Mouse (Mus musculus) layer of hippocampus, postnatal 14 days (tissue): ENCODE measurements around the gene Arid1b. TPM values are rescaled to one million over a fixed set of nuclear protein-coding genes. Genes with fewer than 3 reads are reported as not detected.
A peak's percentile ranks its signal among the peaks of the same experiment; 100 is the strongest.
"Not testable (repeated sequence)": the region's sequence is repeated elsewhere in the genome, so short reads cannot be mapped to it uniquely, and the experiment has no call there.

Experiments
- DNase-seq, 2 experiments: peaks; one replicate each; pipeline ENCODE4 v3.0.0; 2021 to 2022; ENCODE audit warnings: low spot score in 2 of 2, mixed read lengths in 1 of 2
- total RNA-seq, 2 experiments: library from RNA; stranded (reverse); gene quantifications; 2 replicates each; pipeline ENCODE4 v1.2.3; 2021

Arid1b gene
- total RNA-seq, 2 experiments from 2014 or later: 83.5 to 95.2 TPM

DNA sequence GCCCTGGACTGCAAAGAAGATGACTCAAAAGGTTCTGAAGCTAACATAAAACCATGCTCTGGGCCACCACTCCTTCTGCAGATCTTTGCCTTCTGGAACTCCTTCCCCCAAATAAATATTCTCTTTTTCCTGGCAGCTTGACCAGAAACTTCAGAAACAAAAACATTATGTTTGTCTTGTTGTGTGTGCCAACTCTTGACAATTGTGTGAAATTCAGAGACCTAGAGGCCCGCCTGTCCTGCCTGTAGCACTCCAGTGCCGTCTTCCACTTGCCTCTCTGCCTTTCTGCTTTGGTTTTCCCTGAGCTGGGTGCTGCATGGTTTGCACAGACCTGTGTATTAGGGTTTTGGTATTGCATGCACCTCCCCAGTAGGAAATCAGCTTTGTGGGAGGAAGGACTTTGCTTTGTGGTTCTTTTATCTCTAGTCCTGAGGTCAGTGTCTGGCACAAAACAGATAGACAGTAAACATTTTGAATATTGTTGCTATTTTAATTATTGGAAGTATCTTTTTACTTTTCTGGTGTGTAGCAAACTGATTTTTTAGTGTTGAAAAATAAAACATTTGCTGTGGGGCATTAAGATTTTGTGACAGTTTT, 114.5 kb downstream of the Arid1b start:
- DNase-seq: no peak

GRCm38 (mm10) chr17:5109343-5109742, 115.2 kb downstream of the Arid1b start:
- no peak for DNase-seq

DNA sequence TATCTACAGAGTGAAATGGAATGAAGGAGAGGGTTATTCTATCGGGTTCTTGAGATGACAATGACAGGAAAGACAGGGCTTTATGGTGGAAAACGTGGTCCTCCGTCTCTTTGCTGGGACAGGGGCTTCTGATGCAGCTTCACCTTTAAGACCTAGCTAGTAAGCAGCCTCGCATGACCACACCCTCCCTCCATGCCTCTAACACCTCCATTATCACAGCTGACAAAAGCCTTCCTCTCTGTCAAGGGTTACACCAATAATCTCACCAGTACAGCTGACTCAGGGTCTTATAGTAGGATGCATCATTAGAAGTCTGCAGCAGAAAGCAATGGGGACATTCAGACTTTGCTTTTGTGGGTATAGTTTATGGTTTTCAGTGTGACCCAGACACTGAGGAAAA, 116.0 kb downstream of the Arid1b start:
- DNase-seq: no peak

DNA sequence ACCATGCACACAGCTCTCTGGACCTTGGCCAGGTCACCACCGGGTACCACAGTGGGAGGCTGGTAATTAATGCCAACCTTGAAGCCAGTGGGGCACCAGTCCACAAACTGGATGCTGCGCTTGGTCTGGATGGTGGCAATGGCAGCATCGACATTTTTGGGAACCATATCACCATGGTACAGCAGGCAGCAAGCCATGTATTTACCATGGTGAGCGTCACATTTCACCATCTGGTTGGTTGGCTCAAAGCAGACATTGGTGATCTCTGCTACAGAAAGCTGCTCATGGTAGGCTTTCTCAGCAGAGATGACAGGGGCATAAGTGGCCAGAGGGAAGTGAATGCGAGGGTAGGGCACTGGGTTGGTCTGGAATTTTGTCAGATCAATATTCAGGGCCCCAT, 116.8 kb downstream of the Arid1b start:
- DNase-seq: not testable (repeated sequence)

- no peak for DNase-seq
Measured at GRCm38 (mm10) chr17:5112116-5112515, 118.0 kb downstream of the Arid1b start.

GRCm38 (mm10) chr17:5115952-5116351, 121.8 kb downstream of the Arid1b start:
- no peak for DNase-seq

DNA sequence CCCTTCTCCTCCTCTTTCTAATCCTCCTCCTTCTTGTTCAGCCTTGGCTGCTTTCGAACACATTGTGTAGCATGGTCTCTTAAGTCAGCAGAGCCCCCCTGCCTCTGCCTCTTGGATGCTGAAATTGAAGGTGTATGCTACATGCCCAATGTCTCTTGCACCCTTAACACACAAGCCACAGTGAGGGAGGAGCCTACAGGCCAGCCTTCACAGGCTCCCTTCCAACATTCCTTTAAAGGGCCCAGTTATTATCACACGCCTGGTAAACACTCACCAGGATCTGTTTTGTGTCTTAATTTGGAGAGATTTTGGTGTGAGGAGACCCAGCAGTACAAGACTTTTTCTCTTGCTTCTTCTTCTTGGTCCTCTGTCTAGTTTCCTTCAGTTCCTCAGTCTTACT, 122.9 kb downstream of the Arid1b start:
- DNase-seq: no peak

GRCm38 (mm10) chr17:5118171-5118570, 124.0 kb downstream of the Arid1b start:
- DNase-seq: no peak

DNA sequence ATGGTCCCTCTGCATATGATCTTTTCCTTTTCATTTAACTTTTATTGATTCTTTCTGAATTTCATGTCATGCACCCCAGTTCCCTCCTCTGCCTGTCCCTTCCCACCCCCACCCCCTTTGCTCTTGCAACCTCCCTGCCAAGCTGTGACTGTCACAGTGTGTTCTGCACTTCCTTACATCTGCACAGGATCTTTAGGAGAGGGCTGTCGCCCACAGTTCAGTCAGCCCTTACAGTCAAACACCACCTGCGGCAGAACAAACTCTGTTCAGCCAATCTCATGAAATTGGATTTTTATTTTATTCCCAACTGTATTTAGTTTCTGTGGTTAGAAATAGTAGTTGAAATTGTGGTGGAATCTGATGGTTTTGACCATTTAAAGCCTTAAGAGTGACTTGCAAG, 130.5 kb downstream of the Arid1b start:
- no peak for DNase-seq

DNA sequence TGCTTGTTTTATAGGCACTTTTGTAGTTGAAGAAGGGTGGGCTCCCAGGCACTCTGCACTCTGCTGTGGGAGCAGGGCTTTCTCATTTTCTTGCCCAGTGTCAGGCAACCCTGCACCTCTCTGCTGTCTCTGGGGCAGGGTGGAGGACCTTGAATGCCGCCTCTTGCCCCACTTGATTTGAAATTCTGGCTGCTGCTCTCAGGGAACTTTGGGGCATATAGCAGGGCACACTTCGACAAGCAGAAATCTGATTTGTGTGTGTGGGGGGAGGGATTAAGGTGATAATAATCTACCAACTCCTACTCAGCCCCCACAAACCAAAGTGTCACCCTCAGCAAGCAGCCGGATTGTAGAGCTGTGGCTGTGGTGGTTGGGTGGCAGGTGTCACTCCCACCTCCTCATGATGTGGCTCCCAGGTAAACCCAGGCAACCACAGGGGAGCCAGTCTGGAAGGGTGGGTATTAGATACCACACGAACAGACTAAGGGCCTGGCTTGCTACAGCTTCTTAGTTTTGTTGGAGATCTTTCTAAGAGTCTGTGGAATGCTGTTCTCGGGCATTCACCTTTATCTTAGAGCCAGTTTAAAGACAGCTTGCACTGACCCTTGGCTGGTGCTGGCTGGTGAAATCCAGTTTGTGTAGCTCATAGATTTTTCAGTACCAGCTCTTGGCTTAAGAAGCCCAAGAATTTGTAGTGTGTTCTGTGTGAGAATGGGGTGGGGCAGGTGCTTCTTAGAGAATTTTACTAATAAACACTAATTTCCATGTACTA, 131.1 kb downstream of the Arid1b start:
- no peak for DNase-seq

DNA sequence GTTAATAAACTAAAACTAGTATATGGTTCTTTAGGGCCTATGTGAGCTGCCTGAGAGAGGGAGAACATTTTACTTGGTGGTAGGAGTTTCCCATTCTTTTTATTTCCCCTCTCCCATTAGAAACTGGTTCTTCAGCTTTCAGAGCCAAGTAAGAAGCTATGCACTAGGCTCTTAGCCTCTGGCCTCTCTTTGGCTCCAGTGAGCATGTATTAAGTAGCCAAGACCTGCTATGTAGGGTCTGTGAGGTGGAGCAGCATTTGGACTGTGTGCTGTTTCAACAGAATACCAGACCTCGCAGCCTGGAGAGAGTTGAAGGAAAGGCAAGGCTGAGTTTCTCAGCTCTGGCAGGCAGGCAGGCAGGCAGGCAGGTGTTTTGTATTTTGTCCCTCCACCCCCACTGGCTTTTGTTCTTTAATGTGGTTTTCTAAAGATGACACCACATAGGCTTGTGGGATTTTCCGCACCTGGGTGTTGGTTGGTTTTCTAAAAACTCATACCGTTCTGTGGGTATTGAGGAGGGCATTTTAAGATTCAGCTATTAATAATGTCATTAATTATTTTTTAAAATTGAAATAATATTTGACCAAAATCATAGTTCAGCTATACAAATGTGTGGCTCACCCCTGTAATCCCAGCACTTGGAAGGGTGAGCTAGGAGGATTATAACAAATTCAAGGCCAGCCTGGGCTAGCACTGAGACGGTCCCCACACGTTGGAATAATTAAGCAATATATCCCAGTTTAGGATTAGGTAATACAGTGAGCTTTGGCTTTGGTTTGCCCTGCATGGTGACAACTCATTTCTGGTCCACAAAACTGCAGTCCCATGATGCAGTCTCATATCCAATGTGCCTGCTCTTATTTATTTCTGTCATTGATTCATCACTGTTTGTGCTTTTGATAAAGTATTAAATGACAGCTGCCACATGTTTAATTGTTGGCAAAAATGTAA, 132.0 kb downstream of the Arid1b start:
- DNase-seq: no peak

- DNase-seq: no peak
Measured at GRCm38 (mm10) chr17:5129606-5130005, 135.5 kb downstream of the Arid1b start.

DNA sequence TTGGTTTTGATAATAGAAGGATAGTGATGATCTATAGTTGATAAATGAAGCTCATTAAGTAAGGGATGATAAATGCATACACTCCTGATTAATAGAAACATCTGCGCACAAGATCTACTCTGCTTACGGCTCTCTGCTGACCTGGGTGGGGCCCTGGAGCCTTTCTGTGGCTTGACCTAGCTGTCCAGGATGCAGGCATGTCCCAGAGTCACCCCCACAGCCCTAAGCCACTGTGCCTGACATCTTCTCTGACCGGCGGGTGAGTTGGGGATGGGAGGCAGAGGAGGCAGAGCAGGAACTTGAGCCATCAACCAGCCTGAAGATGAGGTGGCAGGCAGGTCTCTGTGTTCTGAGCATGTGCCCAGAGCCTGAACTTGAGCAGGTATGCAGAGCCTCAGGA, 136.0 kb downstream of the Arid1b start:
- DNase-seq: no peak

GRCm38 (mm10) chr17:5131706-5132105, 137.6 kb downstream of the Arid1b start:
- DNase-seq: no peak

DNA sequence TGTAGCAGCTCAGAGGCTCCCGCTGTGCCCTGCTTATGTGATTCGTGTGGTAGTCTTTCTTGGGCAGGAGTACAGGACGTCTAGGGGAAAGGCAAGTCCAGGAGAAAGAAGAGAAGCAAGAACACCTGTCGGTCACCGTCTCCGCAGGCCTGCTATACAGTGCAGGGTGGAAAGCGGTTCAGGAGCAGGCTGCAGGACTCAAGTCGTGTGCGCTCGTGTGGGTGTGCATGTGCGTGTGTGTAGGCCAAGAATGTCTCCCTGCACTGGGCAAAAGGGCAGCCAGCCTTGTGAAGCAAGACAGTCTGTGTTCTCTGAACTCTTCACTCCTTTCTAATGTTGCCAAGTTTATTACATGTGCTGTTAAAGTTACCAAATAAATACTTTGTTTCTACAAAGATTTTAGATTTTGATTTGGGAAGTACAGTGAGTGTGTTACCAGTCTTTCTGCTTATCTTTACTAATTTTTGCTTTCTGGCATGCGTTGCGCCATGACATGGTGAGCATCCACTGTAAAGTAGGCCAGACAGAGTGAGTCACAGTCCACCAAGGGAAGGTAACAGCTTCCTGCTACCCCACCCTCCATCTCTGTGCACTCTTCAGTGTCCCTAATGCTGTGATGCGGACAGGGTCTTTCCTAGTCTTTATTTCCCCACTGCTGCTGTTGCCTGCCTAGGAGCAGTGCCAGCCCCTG, 138.3 kb downstream of the Arid1b start:
- no peak for DNase-seq

DNA sequence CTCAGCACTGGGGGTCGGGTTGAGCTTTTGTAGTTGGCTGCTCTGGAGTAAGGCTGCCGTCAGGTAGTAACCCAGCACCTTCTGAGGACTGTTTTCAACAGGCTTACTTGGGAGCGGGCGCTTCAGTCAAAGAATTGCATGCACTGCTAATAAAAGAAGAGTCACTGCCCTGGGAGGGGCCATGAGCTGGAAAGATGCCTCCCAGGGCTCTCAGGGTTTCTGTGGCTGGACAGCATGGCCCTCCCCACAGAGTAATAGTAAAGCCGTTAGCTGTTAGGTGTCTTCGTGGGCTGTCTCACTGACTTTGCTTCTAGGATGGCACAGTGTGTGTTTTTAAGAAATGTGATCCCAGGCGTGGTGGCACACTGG, 138.8 kb downstream of the Arid1b start:
- DNase-seq: no peak

DNA sequence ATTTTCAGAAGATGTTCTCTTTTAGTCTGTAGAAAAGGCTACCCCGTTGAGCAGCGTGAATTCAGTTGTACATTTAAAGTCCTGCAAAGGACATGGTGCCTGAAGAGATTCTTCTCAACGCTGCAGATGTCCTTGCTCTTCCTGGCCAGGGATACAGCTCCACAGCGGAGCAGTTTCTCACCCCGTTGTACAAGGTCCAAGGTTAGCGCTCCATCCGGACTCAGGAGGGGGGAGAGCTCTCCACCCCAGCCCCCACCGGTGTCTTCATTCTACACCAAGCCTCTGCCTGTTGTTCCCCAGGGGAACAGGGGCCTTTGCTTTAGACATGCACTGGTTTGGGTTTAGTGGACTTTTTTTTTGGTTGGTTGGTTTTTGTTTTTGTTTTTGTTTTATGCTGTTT, 139.7 kb downstream of the Arid1b start:
- DNase-seq: no peak

GRCm38 (mm10) chr17:5134271-5134670, 140.1 kb downstream of the Arid1b start:
- no peak for DNase-seq

DNA sequence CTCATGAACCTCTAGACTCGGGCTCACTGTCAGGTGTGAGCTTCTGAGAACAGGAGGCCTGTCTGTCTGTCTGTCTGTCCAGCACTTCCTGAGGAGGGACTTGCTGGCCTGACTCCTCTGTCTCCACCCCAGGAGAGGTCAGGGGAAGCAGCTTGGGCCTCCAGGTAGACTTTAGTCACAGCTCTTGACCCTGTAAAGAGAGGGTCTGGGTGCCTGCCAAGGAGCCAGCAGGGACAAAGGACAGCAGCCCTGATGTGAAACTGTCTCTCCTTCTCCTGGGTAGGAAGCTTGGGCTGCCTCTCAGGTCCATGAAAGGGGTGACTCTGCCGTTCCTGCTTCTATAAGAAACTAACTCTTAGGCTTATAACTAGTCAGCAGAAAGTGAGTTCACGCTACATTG, 143.8 kb downstream of the Arid1b start:
- no peak for DNase-seq

DNA sequence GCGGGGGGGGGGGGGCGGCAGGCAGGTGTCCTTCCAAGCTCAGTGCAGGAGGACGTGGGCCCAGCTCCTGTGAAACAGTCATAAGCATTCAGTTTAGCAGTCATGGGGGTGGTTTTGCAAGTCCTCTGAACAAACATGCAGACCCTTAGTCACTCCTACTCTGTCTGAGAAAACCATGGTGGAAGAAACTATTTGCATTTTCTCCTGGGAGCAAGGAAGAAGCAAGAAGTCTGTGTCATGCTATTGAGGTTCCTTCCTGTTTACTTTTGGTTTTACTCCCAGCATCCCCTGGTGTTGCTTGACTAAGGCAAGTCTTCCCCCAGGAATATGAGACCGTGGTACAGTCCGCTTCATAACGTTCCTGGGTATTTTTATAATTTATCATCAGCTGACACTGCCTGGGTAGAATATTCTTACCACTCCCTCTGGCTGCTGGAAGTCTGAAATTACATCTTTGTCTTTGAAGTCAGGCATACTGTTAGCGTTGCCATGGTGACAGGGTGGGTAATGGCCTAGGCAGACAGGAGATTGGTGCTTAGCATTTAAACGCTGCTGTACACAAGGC, 144.6 kb downstream of the Arid1b start:
- peak; percentile 40 to 83 for DNase-seq

DNA sequence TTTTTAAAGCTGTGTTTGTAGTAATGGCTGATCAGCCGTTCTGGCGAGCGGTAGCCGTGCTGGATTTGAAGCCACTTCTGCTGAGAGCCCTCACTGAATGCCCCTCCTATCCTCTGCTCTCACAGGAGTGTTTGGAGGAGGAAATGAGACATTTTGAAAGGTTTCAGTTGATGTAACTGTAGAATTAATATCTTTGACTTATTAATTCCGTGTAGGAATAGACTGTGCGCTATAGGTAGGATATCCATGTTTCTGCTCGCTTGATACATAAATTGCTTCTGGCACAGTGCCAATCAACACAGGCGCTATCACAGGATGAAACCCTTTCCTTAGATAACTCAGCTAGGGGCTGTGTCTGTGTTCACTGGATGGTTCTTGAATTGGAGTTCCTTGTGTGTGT, 145.4 kb downstream of the Arid1b start:
- no peak for DNase-seq
